Mouse (Mus musculus): ENCODE results near the gene Inpp5a.

Gene Inpp5a

GRCm38 (mm10) chr7:139581801-139582571, 193.1 kb downstream of the Inpp5a start:
- no peak for DNase-seq (ENCODE audit: low spot score)

- no peak for DNase-seq (ENCODE audit: low spot score)
Measured at GRCm38 (mm10) chr7:139582595-139582994, 193.7 kb downstream of the Inpp5a start, which contains the start of gene Nkx6-2. Gene Nkx6-2 (minus strand): TSS chr7:139582797.

- DNase-seq (ENCODE audit: low spot score) = no peak
Measured at GRCm38 (mm10) chr7:139583094-139583737, 194.3 kb downstream of the Inpp5a start.

GRCm38 (mm10) chr7:139584221-139585175, 195.6 kb downstream of the Inpp5a start:
- DNase-seq (ENCODE audit: low spot score) = no peak

- DNase-seq (ENCODE audit: low spot score) = no peak
Measured at GRCm38 (mm10) chr7:139585183-139585821, 196.4 kb downstream of the Inpp5a start.

GRCm38 (mm10) chr7:139587919-139588318, 199.0 kb downstream of the Inpp5a start:
- no peak for DNase-seq (ENCODE audit: low spot score)

- no peak for DNase-seq (ENCODE audit: low spot score)
Measured at GRCm38 (mm10) chr7:139590302-139590701, 201.4 kb downstream of the Inpp5a start.

- DNase-seq (ENCODE audit: low spot score) = no peak
Measured at GRCm38 (mm10) chr7:139591311-139591710, 202.4 kb downstream of the Inpp5a start.

- no peak for DNase-seq (ENCODE audit: low spot score)
Measured at GRCm38 (mm10) chr7:139595311-139595710, 206.4 kb downstream of the Inpp5a start.

GRCm38 (mm10) chr7:139595862-139596261, 207.0 kb downstream of the Inpp5a start:
- no peak for DNase-seq (ENCODE audit: low spot score)

GRCm38 (mm10) chr7:139610328-139610727, 221.4 kb downstream of the Inpp5a start:
- no peak for DNase-seq (ENCODE audit: low spot score)

- DNase-seq (ENCODE audit: low spot score) = peak; percentile 6
Measured at GRCm38 (mm10) chr7:139615767-139616766, 227.2 kb downstream of the Inpp5a start.

- no peak for DNase-seq (ENCODE audit: low spot score)
Measured at GRCm38 (mm10) chr7:139622568-139622967, 233.7 kb downstream of the Inpp5a start.

- no peak for DNase-seq (ENCODE audit: low spot score)
Measured at GRCm38 (mm10) chr7:139625156-139625555, 236.2 kb downstream of the Inpp5a start.

Data from T-cell, adult 2 months (primary cell).